Mouse (Mus musculus) testis, adult 2 months (tissue): ENCODE results near the gene Srebf1. TPM values are rescaled to one million over a fixed set of nuclear protein-coding genes. Genes with fewer than 3 reads are reported as not detected.

Source experiments
- H3K27ac ChIP-seq: fragments of 200-500 bp; 2 replicates; pipeline ENCODE4 v1.5.1; 2012; ENCODE audit warnings: low read depth, low read length; ENCODE audit not compliant: control insufficient read depth, insufficient read depth
- H3K27me3 ChIP-seq: fragments of 200-500 bp; 2 replicates; pipeline ENCODE4 v1.6.1; 2012; ENCODE audit warnings: mild to moderate bottlenecking, low read length, moderate library complexity; ENCODE audit not compliant: control insufficient read depth, insufficient read depth
- H3K36me3 ChIP-seq: fragments of 200-500 bp; 2 replicates; pipeline ENCODE4 v1.6.1; 2012; ENCODE audit warnings: mild to moderate bottlenecking, low read length; ENCODE audit not compliant: control insufficient read depth, insufficient read depth
- H3K4me1 ChIP-seq: fragments of 200-500 bp; 2 replicates; pipeline ENCODE4 v1.6.1; 2012; ENCODE audit warnings: low read length; ENCODE audit not compliant: control insufficient read depth, insufficient read depth
- H3K4me3 ChIP-seq: fragments of 200-500 bp; 2 replicates; pipeline ENCODE4 v1.5.1; 2012; ENCODE audit warnings: low read depth, mild to moderate bottlenecking, low read length, moderate library complexity, mixed read lengths; ENCODE audit not compliant: control insufficient read depth
- CTCF ChIP-seq: fragments of 200-500 bp; IDR thresholded peaks from 2 replicates; pipeline ENCODE4 v1.5.1; 2012; ENCODE audit warnings: low read depth, mild to moderate bottlenecking, inconsistent platforms, low read length, moderate library complexity; ENCODE audit not compliant: control insufficient read depth, insufficient read depth, insufficient replicate concordance
- POLR2A ChIP-seq: fragments of 200-500 bp; IDR thresholded peaks from 2 replicates; pipeline ENCODE4 v1.6.1; 2012; ENCODE audit warnings: low read depth, mild to moderate bottlenecking, inconsistent platforms, low read length, moderate library complexity; ENCODE audit not compliant: control insufficient read depth
- polyA plus RNA-seq: library from polyadenylated mRNA; depleted of rRNA; stranded (reverse); fragments of >200 nt; gene quantifications from 2 replicates; pipeline ENCODE4 v1.2.3, GENCODE M21; 2012

Gene Srebf1
- polyA plus RNA-seq, 1 experiment = 13.2 TPM

DNA sequence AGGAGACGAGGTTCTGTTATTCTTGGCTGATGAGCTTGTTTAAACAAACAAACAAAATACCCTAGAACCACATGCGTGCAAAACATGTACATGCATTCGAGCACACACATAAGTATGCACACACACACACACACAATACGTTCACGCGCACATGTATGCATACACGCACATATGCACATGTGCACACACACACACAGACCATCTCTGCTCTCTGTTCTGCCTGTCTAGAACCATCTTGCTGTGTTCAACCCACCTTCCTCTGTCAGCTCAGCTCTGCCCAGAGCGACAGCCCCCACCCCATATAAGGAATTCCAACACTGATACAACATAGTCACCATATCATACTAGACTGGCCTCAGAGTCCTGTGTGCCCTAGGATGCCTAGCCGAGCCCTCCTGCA lies 34.3 kb upstream of the Srebf1 start:
- Histone ChIP-seq H3K27ac (no peak overlapping the region), H3K4me1 (no peaks in the 10 kb centered on the region), H3K4me3 (no peak overlapping the region), H3K27me3 (no peaks in the 10 kb centered on the region), H3K36me3 (no peaks in the 10 kb centered on the region)
- TF ChIP-seq POLR2A (no peak), CTCF (no peak)

DNA sequence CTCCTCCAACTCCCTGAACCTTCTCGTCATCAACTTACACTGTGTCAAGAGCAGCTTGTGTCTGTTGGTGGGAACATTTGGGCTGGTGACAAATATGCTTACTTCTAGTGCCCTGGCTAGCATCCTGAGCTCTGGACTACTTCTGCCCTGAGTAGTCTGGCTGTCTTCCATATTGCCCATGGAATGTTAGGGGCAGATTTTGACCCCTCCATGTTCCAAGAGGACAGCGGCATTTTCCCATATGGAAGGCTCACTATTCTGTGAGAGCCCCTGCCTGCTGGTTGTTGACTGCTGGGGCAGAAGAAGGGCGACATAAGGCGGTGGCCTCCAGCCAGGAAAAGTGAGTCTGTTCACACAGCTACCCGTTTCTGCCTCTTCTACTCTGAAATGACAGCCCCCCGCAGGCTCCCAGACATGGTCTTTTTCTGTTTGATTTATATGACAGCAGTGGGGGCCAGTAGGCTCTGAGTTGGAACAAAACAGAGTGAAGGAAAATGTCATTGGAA lies 33.8 kb upstream of the Srebf1 start:
- no peak overlapping the region for H3K27ac ChIP-seq
- H3K4me1 ChIP-seq = no peaks in the 10 kb centered on the region
- H3K4me3 ChIP-seq = no peak overlapping the region
- TF ChIP-seq CTCF (no peak), POLR2A (no peak)
- H3K27me3 ChIP-seq = no peaks in the 10 kb centered on the region
- H3K36me3 ChIP-seq = no peaks in the 10 kb centered on the region

DNA sequence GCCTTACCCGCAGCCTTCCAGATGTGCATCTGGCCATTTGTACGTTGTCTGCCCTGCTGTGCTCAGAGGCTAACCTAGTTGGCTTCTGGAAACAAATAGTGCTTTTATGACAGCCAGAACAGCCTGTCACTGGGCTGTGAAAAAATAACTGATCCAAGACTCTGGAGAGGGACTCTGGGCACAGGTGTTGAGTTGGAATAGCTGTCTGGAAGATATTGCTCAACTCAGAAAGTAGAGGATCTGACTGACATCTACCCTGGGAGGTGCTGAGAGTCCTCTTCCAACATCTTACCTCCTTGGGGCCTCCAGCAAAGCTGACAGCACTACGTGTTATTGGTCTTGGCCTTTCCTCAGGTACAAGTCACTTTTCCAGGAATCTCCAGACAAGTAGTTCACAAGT lies 33.3 kb upstream of the Srebf1 start:
- Histone ChIP-seq H3K27ac (no peak overlapping the region), H3K36me3 (no peaks in the 10 kb centered on the region), H3K4me3 (no peak overlapping the region), H3K4me1 (no peaks in the 10 kb centered on the region), H3K27me3 (no peaks in the 10 kb centered on the region)
- no peak for TF ChIP-seq POLR2A
- TF ChIP-seq CTCF = no peak

DNA sequence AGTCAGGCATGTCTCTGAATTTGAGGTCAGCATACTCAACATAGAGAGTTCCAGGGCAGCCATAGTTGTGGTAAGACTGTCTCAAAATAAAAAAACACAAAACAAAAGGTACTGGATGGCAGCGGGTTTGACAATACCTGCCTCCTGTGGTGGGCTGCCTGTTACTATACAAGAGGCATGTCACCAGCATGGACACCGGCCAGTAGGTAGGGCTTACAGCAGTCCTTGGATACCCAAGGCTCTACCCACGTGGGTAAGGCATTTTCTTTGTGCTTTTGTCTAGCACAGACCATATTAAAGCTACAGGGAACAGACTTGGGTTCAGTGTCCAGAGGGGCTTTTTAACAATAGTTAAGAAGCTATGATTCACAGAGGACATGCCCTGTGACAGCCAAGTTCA lies 32.8 kb upstream of the Srebf1 start:
- Histone ChIP-seq H3K27me3 (no peaks in the 10 kb centered on the region), H3K27ac (no peak overlapping the region), H3K36me3 (no peaks in the 10 kb centered on the region), H3K4me3 (no peak overlapping the region), H3K4me1 (no peaks in the 10 kb centered on the region)
- TF ChIP-seq CTCF (no peak), POLR2A (no peak)

DNA sequence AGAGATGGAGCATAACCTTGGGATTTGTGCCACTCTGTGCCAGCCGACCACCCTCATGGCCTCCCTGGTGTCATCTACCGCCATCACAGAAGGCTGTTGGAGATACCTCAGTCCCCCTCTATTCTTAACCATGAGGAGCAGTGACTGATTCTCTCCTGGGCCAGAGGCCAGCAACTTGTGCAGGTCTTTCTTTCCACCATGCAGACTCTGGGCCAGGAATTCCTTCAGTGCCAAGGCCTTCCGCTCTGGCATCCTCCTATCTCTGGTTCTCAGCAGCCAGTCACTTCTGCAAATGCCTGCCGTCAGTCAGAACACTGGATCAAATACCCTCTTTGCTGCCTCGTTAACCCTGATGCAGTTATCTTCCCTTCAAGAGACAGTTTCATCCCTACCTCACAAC lies 31.9 kb upstream of the Srebf1 start:
- no peak for TF ChIP-seq CTCF
- TF ChIP-seq POLR2A = no peak
- Histone ChIP-seq H3K27ac (no peak overlapping the region), H3K27me3 (no peaks in the 10 kb centered on the region), H3K36me3 (no peaks in the 10 kb centered on the region), H3K4me1 (no peaks in the 10 kb centered on the region), H3K4me3 (no peak overlapping the region)

DNA sequence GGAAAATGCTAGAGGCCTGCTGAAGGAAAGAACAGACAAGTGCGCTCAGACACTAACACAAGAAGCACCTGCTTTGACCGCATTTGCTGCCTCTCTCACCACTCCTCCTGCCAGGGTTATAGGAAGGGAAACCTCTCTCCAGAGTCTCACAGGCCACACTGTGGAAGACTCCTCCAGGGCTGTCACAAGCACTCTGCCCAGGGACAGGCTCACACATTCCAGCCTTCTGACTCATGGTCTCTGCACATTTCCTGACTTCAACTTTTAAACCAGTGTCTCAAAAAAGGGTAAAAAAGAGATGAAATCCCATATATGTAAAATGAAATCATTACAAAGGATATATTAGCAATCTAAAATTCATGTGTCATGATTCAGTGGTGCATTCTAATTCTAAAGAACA lies 31.2 kb upstream of the Srebf1 start:
- TF ChIP-seq POLR2A (no peak), CTCF (no peak)

DNA sequence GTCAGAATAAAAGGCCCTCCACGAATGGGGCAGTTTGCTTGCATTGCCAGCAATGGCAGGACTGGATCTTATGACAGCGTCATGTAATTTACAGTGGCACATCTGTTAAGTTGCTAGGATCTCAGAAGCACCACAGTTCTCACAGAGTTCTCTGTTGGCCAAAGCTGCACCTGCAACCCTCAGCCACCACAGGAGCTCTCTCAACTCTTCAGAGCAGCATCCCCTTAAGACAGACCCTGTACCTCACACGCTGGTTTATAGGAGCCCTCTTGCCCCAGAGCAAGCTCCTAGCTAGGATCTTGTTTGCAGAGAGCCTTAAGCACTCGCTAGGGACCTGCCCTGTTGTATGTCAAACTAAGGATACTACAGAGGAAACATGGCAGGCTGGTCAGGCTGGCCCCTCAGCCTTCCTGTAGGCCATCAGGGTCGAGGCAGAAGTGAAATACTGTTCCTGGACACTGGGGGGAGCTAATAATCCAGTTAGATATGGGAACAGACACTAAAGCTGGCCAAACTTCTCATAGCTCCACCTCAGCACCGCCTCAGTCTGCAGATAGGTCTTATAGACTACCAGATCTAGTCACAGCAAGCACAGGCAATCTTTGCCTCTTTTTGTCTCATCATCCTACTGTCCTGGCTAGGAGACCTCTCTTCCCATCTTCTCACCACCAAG lies 28.7 kb upstream of the Srebf1 start:
- Histone ChIP-seq H3K27ac (no peak overlapping the region), H3K4me3 (no peak overlapping the region), H3K4me1 (0 out of 2 replicates have a peak, but pooled peaks cover 2% of the 10 kb centered on the region), H3K27me3 (no peaks in the 10 kb centered on the region), H3K36me3 (no peaks in the 10 kb centered on the region)
- 0 out of 2 replicates have a peak, but pooled peaks have one; percentile 9 for TF ChIP-seq CTCF
- no peak for TF ChIP-seq POLR2A

More for the DNA sequence above, 31.2 kb upstream of the Srebf1 start:
- Histone ChIP-seq H3K36me3 (no peaks in the 10 kb centered on the region), H3K4me3 (no peak overlapping the region), H3K27me3 (no peaks in the 10 kb centered on the region), H3K4me1 (0 out of 2 replicates have a peak, but pooled peaks cover 2% of the 10 kb centered on the region), H3K27ac (no peak overlapping the region)
